ENCODE assay signal across 17 mouse cellular contexts in the genomic region with DNA sequence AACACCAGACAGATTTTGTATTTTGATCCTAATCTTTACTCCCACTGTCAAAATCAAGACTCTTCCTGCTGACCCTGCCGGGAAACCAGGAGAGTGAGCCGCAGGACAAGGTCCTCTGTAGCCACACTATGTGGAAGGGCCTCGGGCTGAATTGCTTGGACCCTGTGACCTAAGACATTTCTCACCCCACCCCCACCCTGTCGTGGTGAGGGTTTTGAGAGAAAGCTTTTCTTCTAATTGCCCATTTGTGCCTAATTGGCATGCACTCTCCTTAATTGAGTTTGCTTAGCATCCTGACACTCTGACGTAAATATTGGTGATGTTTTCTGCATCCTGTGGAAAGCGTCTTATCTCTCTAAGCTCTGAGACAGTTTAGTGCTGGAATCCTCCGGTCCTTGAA.
A peak's percentile ranks its signal among the peaks of the same experiment; 100 is the strongest.
DNase-seq lines count a peak whose midpoint lies in the region; ATAC-seq lines count a peak whose summit lies in the region.
"Had no signal": no experiment of that assay in that cellular context is flagged by ENCODE, and none has a peak within 500 bp of the region (broad histone marks: within the 10 kb centered on the region; RNA-seq: fewer than 3 reads in every experiment).

No protein-coding gene starts in this region.

- H3K9ac ChIP-seq in forebrain, embryonic 11.5 days (ENCODE audit: low read length) = no peak overlapping the region
- no peak overlapping the region for H3K9ac ChIP-seq in forebrain, embryonic 16.5 days (replicated peaks; ENCODE audit: low read depth, low read length)
- peak overlapping the region; percentile 3; the same call in 1 of the 2 replicates for H3K9ac ChIP-seq in midbrain, embryonic 16.5 days (ENCODE audit: low read depth, low read length)
- H3K9ac ChIP-seq in midbrain, embryonic 15.5 days = no peak overlapping the region
- H3K9ac ChIP-seq: embryonic facial prominence, embryonic 13.5 days; heart, embryonic 12.5 days; hindbrain, embryonic 14.5 days; intestine, embryonic 15.5 days had no signal

- H3K9me3 ChIP-seq in forebrain, embryonic 11.5 days (ENCODE audit: control insufficient read depth, low read length) = no peaks in the 10 kb centered on the region
- H3K9me3 ChIP-seq in forebrain, embryonic 16.5 days (ENCODE audit: control insufficient read depth, low read length) = no peaks in the 10 kb centered on the region
- H3K9me3 ChIP-seq in midbrain, embryonic 16.5 days (replicated peaks; ENCODE audit: control insufficient read depth, low read length, poor library complexity, severe bottlenecking) = no peaks in the 10 kb centered on the region
- no peaks in the 10 kb centered on the region for H3K9me3 ChIP-seq in midbrain, embryonic 15.5 days
- H3K9me3 ChIP-seq in embryonic facial prominence, embryonic 10.5 days = no peaks in the 10 kb centered on the region
- H3K9me3 ChIP-seq: embryonic facial prominence, embryonic 13.5 days; heart, embryonic 12.5 days; hindbrain, embryonic 10.5 days; intestine, embryonic 15.5 days had no signal

- ATAC-seq in forebrain, embryonic 11.5 days (replicated peaks; ENCODE audit: low FRiP score) = 0 out of 2 replicates have a peak, but pooled peaks have one; percentile 33
- ATAC-seq in forebrain, embryonic 16.5 days = no peak
- ATAC-seq in midbrain, embryonic 16.5 days = no peak
- no peak for ATAC-seq in midbrain, embryonic 15.5 days (replicated peaks)
- ATAC-seq: intestine, embryonic 15.5 days had no signal

- DNase-seq in forebrain, embryonic 11.5 days (ENCODE audit: low spot score) = peak; percentile 80
- DNase-seq in embryonic facial prominence, embryonic 10.5 days (ENCODE audit: low spot score) = no peak
- DNase-seq in thymus, postnatal 36 days = no peak
- no peak for DNase-seq in cerebellum, postnatal 36 days
- DNase-seq: adrenal gland, adult 2 months; adrenal gland, postnatal 25 days; cerebellum, adult 2 months; cerebellum, postnatal 14 days; gastrocnemius, postnatal 10 days had no signal

- H3K27me3 ChIP-seq in forebrain, embryonic 11.5 days (ENCODE audit: control insufficient read depth, insufficient read depth, low read length) = no peaks in the 10 kb centered on the region
- no peaks in the 10 kb centered on the region for H3K27me3 ChIP-seq in forebrain, embryonic 16.5 days (replicated peaks; ENCODE audit: control insufficient read depth, insufficient read depth, low read length)
- H3K27me3 ChIP-seq in midbrain, embryonic 16.5 days (ENCODE audit: control insufficient read depth, insufficient read depth, low read depth, low read length) = no peaks in the 10 kb centered on the region
- H3K27me3 ChIP-seq in midbrain, embryonic 15.5 days (replicated peaks) = no peaks in the 10 kb centered on the region
- peaks cover 14% of the 10 kb centered on the region for H3K27me3 ChIP-seq in embryonic facial prominence, embryonic 10.5 days (replicated peaks; ENCODE audit: low read depth, poor library complexity, severe bottlenecking)
- H3K27me3 ChIP-seq: embryonic facial prominence, embryonic 13.5 days; intestine, embryonic 15.5 days had no signal

- H3K27ac ChIP-seq in forebrain, embryonic 11.5 days (ENCODE audit: low read depth, low read length) = no peak overlapping the region
- H3K27ac ChIP-seq in forebrain, embryonic 16.5 days (ENCODE audit: low read length) = no peak overlapping the region
- H3K27ac ChIP-seq in midbrain, embryonic 16.5 days (ENCODE audit: low read length) = no peak overlapping the region
- H3K27ac ChIP-seq in midbrain, embryonic 15.5 days = no peak overlapping the region
- H3K27ac ChIP-seq in embryonic facial prominence, embryonic 10.5 days (replicated peaks) = 0 out of 2 replicates have a peak overlapping the region, but pooled peaks have one; percentile 6
- H3K27ac ChIP-seq: embryonic facial prominence, embryonic 13.5 days; hindbrain, embryonic 10.5 days; hindbrain, embryonic 14.5 days; intestine, embryonic 15.5 days had no signal

- 15% methylated on average over 7 of the region's 7 CpGs for WGBS in forebrain, embryonic 11.5 days
- WGBS in forebrain, embryonic 16.5 days = 9% methylated on average over 7 of the region's 7 CpGs
- WGBS in midbrain, embryonic 16.5 days = 45% methylated on average over 7 of the region's 7 CpGs
- WGBS in midbrain, embryonic 15.5 days = 34% methylated on average over 7 of the region's 7 CpGs
- WGBS in embryonic facial prominence, embryonic 10.5 days = 18% methylated on average over 7 of the region's 7 CpGs

- H3K4me2 ChIP-seq in forebrain, embryonic 11.5 days (ENCODE audit: low read depth, low read length, severe bottlenecking) = no peak overlapping the region
- H3K4me2 ChIP-seq in forebrain, embryonic 16.5 days (ENCODE audit: low read length) = no peak overlapping the region
- no peak overlapping the region for H3K4me2 ChIP-seq in midbrain, embryonic 16.5 days (ENCODE audit: low read length)
- H3K4me2 ChIP-seq in midbrain, embryonic 15.5 days = no peak overlapping the region
- H3K4me2 ChIP-seq: embryonic facial prominence, embryonic 13.5 days; heart, embryonic 12.5 days; hindbrain, embryonic 14.5 days; intestine, embryonic 15.5 days had no signal

- no peaks in the 10 kb centered on the region for H3K36me3 ChIP-seq in forebrain, embryonic 11.5 days (ENCODE audit: control insufficient read depth, insufficient read depth, low read length)
- H3K36me3 ChIP-seq in forebrain, embryonic 16.5 days (ENCODE audit: control insufficient read depth, insufficient read depth) = no peaks in the 10 kb centered on the region
- no peaks in the 10 kb centered on the region for H3K36me3 ChIP-seq in midbrain, embryonic 16.5 days (ENCODE audit: control insufficient read depth, insufficient read depth, low read length)
- no peaks in the 10 kb centered on the region for H3K36me3 ChIP-seq in midbrain, embryonic 15.5 days (replicated peaks)
- no peaks in the 10 kb centered on the region for H3K36me3 ChIP-seq in embryonic facial prominence, embryonic 10.5 days (replicated peaks)
- H3K36me3 ChIP-seq: embryonic facial prominence, embryonic 13.5 days; heart, embryonic 12.5 days; hindbrain, embryonic 10.5 days; intestine, embryonic 15.5 days had no signal

- H3K4me1 ChIP-seq in forebrain, embryonic 11.5 days (replicated peaks; ENCODE audit: control insufficient read depth, insufficient read depth, low read length) = no peaks in the 10 kb centered on the region; the same call in 1 of the 2 replicates
- peaks cover 16% of the 10 kb centered on the region for H3K4me1 ChIP-seq in forebrain, embryonic 16.5 days (replicated peaks; ENCODE audit: control insufficient read depth, insufficient read depth, low read length)
- H3K4me1 ChIP-seq in midbrain, embryonic 16.5 days (ENCODE audit: control insufficient read depth, insufficient read depth, low read length) = peaks cover 14% of the 10 kb centered on the region
- peaks cover 18% of the 10 kb centered on the region for H3K4me1 ChIP-seq in midbrain, embryonic 15.5 days
- H3K4me1 ChIP-seq in embryonic facial prominence, embryonic 10.5 days = peaks cover 60% of the 10 kb centered on the region
- H3K4me1 ChIP-seq: intestine, embryonic 15.5 days had no signal

- no peak overlapping the region for H3K4me3 ChIP-seq in forebrain, embryonic 11.5 days (ENCODE audit: low read depth, low read length)
- no peak overlapping the region for H3K4me3 ChIP-seq in forebrain, embryonic 16.5 days (replicated peaks; ENCODE audit: low read length)
- H3K4me3 ChIP-seq in midbrain, embryonic 16.5 days (ENCODE audit: low read depth, low read length) = no peak overlapping the region
- H3K4me3 ChIP-seq in midbrain, embryonic 15.5 days = no peak overlapping the region
- no peak overlapping the region for H3K4me3 ChIP-seq in embryonic facial prominence, embryonic 10.5 days
- H3K4me3 ChIP-seq: embryonic facial prominence, embryonic 13.5 days; heart, embryonic 12.5 days; hindbrain, embryonic 10.5 days; intestine, embryonic 15.5 days had no signal
